Mouse (Mus musculus): ENCODE measurements around the gene Asxl2. TPM values are rescaled to one million over a fixed set of nuclear protein-coding genes. Genes with fewer than 3 reads are reported as not detected.
A peak's percentile ranks its signal among the peaks of the same experiment; 100 is the strongest.

Asxl2 gene
- polyA plus RNA-seq, 1 experiment from 2014 or later, result 15.7 TPM

- Histone ChIP-seq H3K27ac (ENCODE audit: low read length) (no peak overlapping the region), H3K4me1 (replicated peaks; ENCODE audit: control insufficient read depth, insufficient read depth, low read length) (peaks cover 8% of the 10 kb centered on the region), H3K4me3 (replicated peaks; ENCODE audit: low read length) (no peak overlapping the region), H3K36me3 (ENCODE audit: control insufficient read depth, insufficient read depth) (no peaks in the 10 kb centered on the region), H3K27me3 (replicated peaks; ENCODE audit: control insufficient read depth, insufficient read depth, low read length) (no peaks in the 10 kb centered on the region), H3K4me2 (ENCODE audit: low read length) (no peak overlapping the region), H3K9me3 (ENCODE audit: control insufficient read depth, low read length) (no peaks in the 10 kb centered on the region), H3K9ac (replicated peaks; ENCODE audit: low read depth, low read length) (no peak overlapping the region)
- ATAC-seq, result no peak
- 95% methylated on average over 1 of the region's 1 CpGs for WGBS
Measured at GRCm38 (mm10) chr12:3422786-3423185, 3.9 kb upstream of the Asxl2 start.

- Histone ChIP-seq H3K9ac (replicated peaks; ENCODE audit: low read depth, low read length) (no peak overlapping the region), H3K36me3 (ENCODE audit: control insufficient read depth, insufficient read depth) (no peaks in the 10 kb centered on the region), H3K27me3 (replicated peaks; ENCODE audit: control insufficient read depth, insufficient read depth, low read length) (no peaks in the 10 kb centered on the region), H3K27ac (ENCODE audit: low read length) (no peak overlapping the region), H3K4me2 (ENCODE audit: low read length) (no peak overlapping the region), H3K4me1 (replicated peaks; ENCODE audit: control insufficient read depth, insufficient read depth, low read length) (peaks cover 16% of the 10 kb centered on the region), H3K9me3 (ENCODE audit: control insufficient read depth, low read length) (no peaks in the 10 kb centered on the region), H3K4me3 (replicated peaks; ENCODE audit: low read length) (no peak overlapping the region)
- ATAC-seq, result no peak
- WGBS, result 91% methylated on average over 2 of the region's 2 CpGs
Measured at GRCm38 (mm10) chr12:3424179-3424578, 2.5 kb upstream of the Asxl2 start.

- Histone ChIP-seq H3K4me2 (ENCODE audit: low read length) (peak overlapping the region; percentile 59), H3K9me3 (ENCODE audit: control insufficient read depth, low read length) (no peaks in the 10 kb centered on the region), H3K9ac (replicated peaks; ENCODE audit: low read depth, low read length) (peak overlapping the region; percentile 92), H3K27me3 (replicated peaks; ENCODE audit: control insufficient read depth, insufficient read depth, low read length) (no peaks in the 10 kb centered on the region), H3K4me1 (replicated peaks; ENCODE audit: control insufficient read depth, insufficient read depth, low read length) (peaks cover 16% of the 10 kb centered on the region), H3K27ac (ENCODE audit: low read length) (peak overlapping the region; percentile 97), H3K4me3 (replicated peaks; ENCODE audit: low read length) (peak overlapping the region; percentile 99), H3K36me3 (ENCODE audit: control insufficient read depth, insufficient read depth) (no peaks in the 10 kb centered on the region)
- peak; percentile 39 for ATAC-seq
- WGBS, result 47% methylated on average over 15 of the region's 15 CpGs
Measured at GRCm38 (mm10) chr12:3425375-3426341, 999 bp upstream of the Asxl2 start.

GRCm38 (mm10) chr12:3427067-3427889 is 621 bp downstream of the Asxl2 start:
- H3K9ac ChIP-seq (replicated peaks; ENCODE audit: low read depth, low read length), result peak overlapping the region; percentile 92
- peak overlapping the region; percentile 59 for H3K4me2 ChIP-seq (ENCODE audit: low read length)
- H3K4me3 ChIP-seq (replicated peaks; ENCODE audit: low read length), result peak overlapping the region; percentile 99
- peak overlapping the region; percentile 97 for H3K27ac ChIP-seq (ENCODE audit: low read length)
- no peaks in the 10 kb centered on the region for H3K36me3 ChIP-seq (ENCODE audit: control insufficient read depth, insufficient read depth)
- peak; percentile 52 for ATAC-seq
- under 1% methylated on average over 65 of the region's 65 CpGs for WGBS
- H3K27me3 ChIP-seq (replicated peaks; ENCODE audit: control insufficient read depth, insufficient read depth, low read length), result no peaks in the 10 kb centered on the region
- peaks cover 16% of the 10 kb centered on the region for H3K4me1 ChIP-seq (replicated peaks; ENCODE audit: control insufficient read depth, insufficient read depth, low read length)
- H3K9me3 ChIP-seq (ENCODE audit: control insufficient read depth, low read length), result no peaks in the 10 kb centered on the region

GRCm38 (mm10) chr12:3427891-3428775 is 1.5 kb downstream of the Asxl2 start:
- Histone ChIP-seq H3K9me3 (ENCODE audit: control insufficient read depth, low read length) (no peaks in the 10 kb centered on the region), H3K4me3 (replicated peaks; ENCODE audit: low read length) (peak overlapping the region; percentile 99), H3K27me3 (replicated peaks; ENCODE audit: control insufficient read depth, insufficient read depth, low read length) (no peaks in the 10 kb centered on the region), H3K4me1 (replicated peaks; ENCODE audit: control insufficient read depth, insufficient read depth, low read length) (peaks cover 16% of the 10 kb centered on the region), H3K27ac (ENCODE audit: low read length) (no peak overlapping the region; the same call in 1 of the 2 replicates), H3K4me2 (ENCODE audit: low read length) (peak overlapping the region; percentile 59), H3K9ac (replicated peaks; ENCODE audit: low read depth, low read length) (no peak overlapping the region), H3K36me3 (ENCODE audit: control insufficient read depth, insufficient read depth) (no peaks in the 10 kb centered on the region)
- no peak for ATAC-seq
- 71% methylated on average over 11 of the region's 11 CpGs for WGBS

GRCm38 (mm10) chr12:3429681-3430442 is 3.2 kb downstream of the Asxl2 start:
- H3K36me3 ChIP-seq (ENCODE audit: control insufficient read depth, insufficient read depth), result no peaks in the 10 kb centered on the region
- 88% methylated on average over 2 of the region's 2 CpGs for whole genome bisulfite sequencing
- H3K9me3 ChIP-seq (ENCODE audit: control insufficient read depth, low read length), result no peaks in the 10 kb centered on the region
- H3K4me3 ChIP-seq (replicated peaks; ENCODE audit: low read length), result no peak overlapping the region
- H3K27ac ChIP-seq (ENCODE audit: low read length), result no peak overlapping the region
- no peak overlapping the region for H3K9ac ChIP-seq (replicated peaks; ENCODE audit: low read depth, low read length)
- peaks cover 14% of the 10 kb centered on the region for H3K4me1 ChIP-seq (replicated peaks; ENCODE audit: control insufficient read depth, insufficient read depth, low read length)
- H3K27me3 ChIP-seq (replicated peaks; ENCODE audit: control insufficient read depth, insufficient read depth, low read length), result no peaks in the 10 kb centered on the region
- no peak for ATAC-seq
- no peak overlapping the region for H3K4me2 ChIP-seq (ENCODE audit: low read length)

GRCm38 (mm10) chr12:3430443-3430753 is 3.7 kb downstream of the Asxl2 start:
- Histone ChIP-seq H3K36me3 (ENCODE audit: control insufficient read depth, insufficient read depth) (no peaks in the 10 kb centered on the region), H3K4me2 (ENCODE audit: low read length) (no peak overlapping the region), H3K4me1 (replicated peaks; ENCODE audit: control insufficient read depth, insufficient read depth, low read length) (peaks cover 11% of the 10 kb centered on the region), H3K9me3 (ENCODE audit: control insufficient read depth, low read length) (no peaks in the 10 kb centered on the region), H3K27me3 (replicated peaks; ENCODE audit: control insufficient read depth, insufficient read depth, low read length) (no peaks in the 10 kb centered on the region), H3K4me3 (replicated peaks; ENCODE audit: low read length) (no peak overlapping the region), H3K9ac (replicated peaks; ENCODE audit: low read depth, low read length) (no peak overlapping the region), H3K27ac (ENCODE audit: low read length) (no peak overlapping the region)
- ATAC-seq, result no peak

GRCm38 (mm10) chr12:3430985-3431384 is 4.3 kb downstream of the Asxl2 start:
- Histone ChIP-seq H3K27me3 (replicated peaks; ENCODE audit: control insufficient read depth, insufficient read depth, low read length) (no peaks in the 10 kb centered on the region), H3K4me2 (ENCODE audit: low read length) (no peak overlapping the region), H3K27ac (ENCODE audit: low read length) (no peak overlapping the region), H3K4me1 (replicated peaks; ENCODE audit: control insufficient read depth, insufficient read depth, low read length) (peaks cover 8% of the 10 kb centered on the region), H3K9me3 (ENCODE audit: control insufficient read depth, low read length) (no peaks in the 10 kb centered on the region), H3K9ac (replicated peaks; ENCODE audit: low read depth, low read length) (no peak overlapping the region), H3K4me3 (replicated peaks; ENCODE audit: low read length) (no peak overlapping the region), H3K36me3 (ENCODE audit: control insufficient read depth, insufficient read depth) (no peaks in the 10 kb centered on the region)
- no peak for ATAC-seq
